Mouse (Mus musculus) cerebellum, adult 18-20 months (tissue): ENCODE results near the gene Flvcr2.

Experiments
- DNase-seq, 2 experiments: peaks; one replicate each; pipeline ENCODE4 v3.0.0; 2021

The Flvcr2 gene

GRCm38 (mm10) chr12:85736203-85736602 is 10.1 kb upstream of the Flvcr2 start:
- DNase-seq = no peak

GRCm38 (mm10) chr12:85736960-85737359 is 9.4 kb upstream of the Flvcr2 start:
- DNase-seq = no peak

GRCm38 (mm10) chr12:85746696-85747219 is 419 bp downstream of the Flvcr2 start:
- DNase-seq = no peak

GRCm38 (mm10) chr12:85747343-85747742 is 1.0 kb downstream of the Flvcr2 start:
- no peak for DNase-seq

GRCm38 (mm10) chr12:85749861-85750260 is 3.5 kb downstream of the Flvcr2 start:
- no peak for DNase-seq

- DNase-seq = no peak
Measured at GRCm38 (mm10) chr12:85752116-85752515, 5.8 kb downstream of the Flvcr2 start.

- no peak for DNase-seq
Measured at GRCm38 (mm10) chr12:85753223-85753622, 6.9 kb downstream of the Flvcr2 start.

GRCm38 (mm10) chr12:85754611-85755265 is 8.4 kb downstream of the Flvcr2 start:
- DNase-seq = no peak

- DNase-seq = no peak
Measured at GRCm38 (mm10) chr12:85756455-85756854, 10.1 kb downstream of the Flvcr2 start.

- no peak for DNase-seq
Measured at GRCm38 (mm10) chr12:85757074-85757473, 10.7 kb downstream of the Flvcr2 start.

GRCm38 (mm10) chr12:85758741-85759140 is 12.4 kb downstream of the Flvcr2 start:
- no peak for DNase-seq

GRCm38 (mm10) chr12:85761471-85761870 is 15.1 kb downstream of the Flvcr2 start:
- DNase-seq = no peak

- DNase-seq = no peak
Measured at GRCm38 (mm10) chr12:85764686-85765085, 18.3 kb downstream of the Flvcr2 start.

- DNase-seq = no peak
Measured at GRCm38 (mm10) chr12:85766287-85766686, 19.9 kb downstream of the Flvcr2 start.

GRCm38 (mm10) chr12:85767750-85768149 is 21.4 kb downstream of the Flvcr2 start:
- no peak for DNase-seq

- DNase-seq = no peak
Measured at GRCm38 (mm10) chr12:85771356-85771755, 25.0 kb downstream of the Flvcr2 start.

GRCm38 (mm10) chr12:85778962-85779361 is 32.6 kb downstream of the Flvcr2 start:
- no peak for DNase-seq

- DNase-seq = no peak
Measured at GRCm38 (mm10) chr12:85779707-85780106, 33.4 kb downstream of the Flvcr2 start.

GRCm38 (mm10) chr12:85781606-85782005 is 35.3 kb downstream of the Flvcr2 start:
- DNase-seq = no peak

- DNase-seq = no peak
Measured at GRCm38 (mm10) chr12:85784916-85785815, 38.8 kb downstream of the Flvcr2 start.

- DNase-seq = no peak
Measured at GRCm38 (mm10) chr12:85792158-85792557, 45.8 kb downstream of the Flvcr2 start.

GRCm38 (mm10) chr12:85792821-85793346 is 46.5 kb downstream of the Flvcr2 start:
- DNase-seq = no peak

- DNase-seq = no peak
Measured at GRCm38 (mm10) chr12:85794094-85794493, 47.8 kb downstream of the Flvcr2 start.

- DNase-seq = no peak
Measured at GRCm38 (mm10) chr12:85795551-85795950, 49.2 kb downstream of the Flvcr2 start.
